Mouse (Mus musculus): ENCODE results near the gene Rcbtb2.

DNA sequence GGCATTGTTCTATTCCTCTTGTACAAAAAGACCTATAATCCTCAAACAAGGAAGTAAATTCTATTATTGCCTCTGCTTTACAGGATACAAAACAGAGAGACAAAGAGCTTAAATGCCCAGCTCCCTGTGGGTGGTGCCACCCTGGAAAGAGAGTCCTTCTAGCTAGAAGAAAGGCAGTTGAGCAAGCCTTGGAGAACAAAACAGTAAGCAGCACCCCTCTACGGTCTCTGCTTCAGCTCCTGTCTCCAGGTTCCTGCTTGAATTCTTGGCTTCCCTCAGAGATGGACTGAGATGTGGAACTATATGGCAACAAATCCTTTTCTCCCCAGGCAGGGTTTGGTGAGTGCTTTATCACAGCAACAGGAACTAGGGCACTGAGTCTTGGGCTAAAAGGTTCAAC is 11.7 kb upstream of the Rcbtb2 start:
- TF ChIP-seq CTCF (conservative IDR thresholded peaks at IDR 0.05; ENCODE audit: insufficient read depth, insufficient read length, low read depth, low read length): no peak
- no peak for TF ChIP-seq POLR2A (IDR thresholded peaks at IDR 0.05; ENCODE audit: low read depth, low read length)
